Mouse (Mus musculus) heart, embryonic 16.5 days (tissue): ENCODE results near the gene Il23a. TPM values are rescaled to one million over a fixed set of nuclear protein-coding genes. Genes with fewer than 3 reads are reported as not detected.
A peak's percentile ranks its signal among the peaks of the same experiment; 100 is the strongest.

ENCODE experiments used
- ATAC-seq: fragments of 200-750 bp; cut with Nextera tagmentation; replicated peaks from 2 replicates; pipeline ENCODE4 v1.8.0; 2017; ENCODE audit warnings: moderate number of reproducible peaks; ENCODE audit not compliant: insufficient read depth, low FRiP score; ENCODE audit errors: extremely low read depth
- H3K27ac ChIP-seq: fragments of 300-500 bp; sonication (generic); 2 replicates; pipeline ENCODE4 v1.5.1; 2014; ENCODE audit warnings: mild to moderate bottlenecking, low read length, control low read depth, moderate library complexity
- H3K27me3 ChIP-seq: fragments of 300-500 bp; sonication (generic); 2 replicates; pipeline ENCODE4 v1.6.1; 2014; ENCODE audit warnings: low read length, mixed read lengths; ENCODE audit not compliant: control insufficient read depth, insufficient read depth
- H3K36me3 ChIP-seq: fragments of 300-500 bp; sonication (generic); 2 replicates; pipeline ENCODE4 v1.6.1; 2014; ENCODE audit not compliant: control insufficient read depth, insufficient read depth
- H3K4me1 ChIP-seq: fragments of 300-500 bp; sonication (generic); 2 replicates; pipeline ENCODE4 v1.6.1; 2014; ENCODE audit warnings: low read length, mixed read lengths; ENCODE audit not compliant: control insufficient read depth, insufficient read depth
- H3K4me2 ChIP-seq: fragments of 300-500 bp; sonication (generic); 2 replicates; pipeline ENCODE4 v1.6.1; 2014; ENCODE audit warnings: low read depth, mild to moderate bottlenecking, control low read depth, low read length
- H3K4me3 ChIP-seq: fragments of 300-500 bp; sonication (generic); 2 replicates; pipeline ENCODE4 v1.5.1; 2014; ENCODE audit warnings: mild to moderate bottlenecking, control low read depth, low read length
- H3K9ac ChIP-seq: fragments of 300-500 bp; sonication (generic); 2 replicates; pipeline ENCODE4 v1.6.1; 2014; ENCODE audit warnings: low read length, control low read depth
- H3K9me3 ChIP-seq: fragments of 300-500 bp; sonication (generic); replicated peaks from 2 replicates; pipeline ENCODE4 v1.6.1; 2016; ENCODE audit warnings: low read length; ENCODE audit not compliant: control insufficient read depth
- WGBS: fragments of 180-500 bp; shearing (Covaris S2); extraction: QIAGEN DNeasy Blood & Tissue Kit; methylation state at CpG from one replicate; pipeline ENCODE4 v1.1.7; 2014; 5-methylcytosine and 5-hydroxymethylcytosine counted together
- polyA plus RNA-seq: library from polyadenylated mRNA; unstranded; fragments of >200 nt; fragmentation: Nextera tagmentation; extraction: Ambion mirVana; gene quantifications from 2 replicates; pipeline ENCODE4 v1.2.1, GENCODE M21; 2015

Gene Il23a
- 4.3 and 6.0 TPM in 2 replicates for polyA plus RNA-seq

DNA sequence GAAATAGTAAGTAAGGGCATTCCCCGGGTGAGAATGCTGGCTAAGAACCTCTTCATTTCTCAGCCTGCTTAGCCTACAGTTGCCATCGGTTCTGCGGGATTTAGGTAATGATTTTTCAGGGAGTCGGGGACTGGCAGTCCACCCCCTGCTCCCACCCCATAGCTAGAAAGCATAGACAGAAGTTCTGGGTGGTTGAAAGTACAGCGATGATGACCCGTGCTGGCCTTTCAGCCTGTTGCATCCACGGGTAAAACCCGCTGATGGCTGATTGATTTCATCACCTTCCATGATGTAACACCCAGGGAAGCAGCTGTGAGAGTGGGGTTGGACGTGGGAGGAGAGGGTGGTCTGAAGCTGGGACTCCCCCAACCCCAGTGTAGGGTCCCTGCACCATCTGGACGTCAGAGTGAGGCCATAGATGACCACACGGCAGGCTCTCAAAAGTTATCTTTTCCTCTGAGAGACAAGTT is at the start of gene Il23a:
Gene Il23a (minus strand): TSS at position 51 of the 470 bp plus-strand sequence.
- Histone ChIP-seq H3K9me3 (no peaks in the 10 kb centered on the region), H3K4me1 (peaks cover 22% of the 10 kb centered on the region), H3K4me2 (peak within 1 kb of the TSS; percentile 41), H3K9ac (peak within 1 kb of the TSS; percentile 28), H3K36me3 (no peaks in the 10 kb centered on the region), H3K27ac (peak within 1 kb of the TSS; percentile 77), H3K4me3 (peak within 1 kb of the TSS; percentile 25), H3K27me3 (no peaks in the 10 kb centered on the region)
- ATAC-seq: no peak
- 73% methylated on average over 11 of the region's 11 CpGs for WGBS

DNA sequence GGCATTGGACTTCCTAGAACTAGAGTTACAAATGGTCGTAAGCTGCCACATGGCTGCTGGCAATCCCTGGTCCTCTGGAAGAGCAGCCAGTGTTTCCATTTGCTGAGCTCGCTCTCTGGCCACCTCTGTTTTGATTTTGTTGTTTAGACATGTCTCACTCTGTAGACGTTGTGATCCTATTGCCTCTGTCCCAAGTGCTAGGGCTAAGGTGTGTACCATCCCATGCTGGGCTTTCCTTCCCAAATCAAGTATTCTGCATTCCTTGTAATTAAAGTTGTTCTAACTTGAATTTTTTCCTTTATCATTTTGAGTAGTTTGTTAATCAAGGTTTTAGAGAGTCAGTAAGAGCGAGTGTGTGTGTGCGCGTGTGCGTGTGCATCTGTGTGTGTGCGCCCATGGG is 49.0 kb upstream of the Il23a start:
- H3K4me3 ChIP-seq: no peak overlapping the region
- no peaks in the 10 kb centered on the region for H3K27me3 ChIP-seq
- H3K9me3 ChIP-seq: no peaks in the 10 kb centered on the region
- ATAC-seq: no peak
- H3K27ac ChIP-seq: no peak overlapping the region
- H3K36me3 ChIP-seq: peaks cover 23% of the 10 kb centered on the region
- 88% methylated on average over 8 of the region's 8 CpGs for WGBS
- H3K9ac ChIP-seq: no peak overlapping the region
- H3K4me1 ChIP-seq: peaks cover 28% of the 10 kb centered on the region
- no peak overlapping the region for H3K4me2 ChIP-seq

DNA sequence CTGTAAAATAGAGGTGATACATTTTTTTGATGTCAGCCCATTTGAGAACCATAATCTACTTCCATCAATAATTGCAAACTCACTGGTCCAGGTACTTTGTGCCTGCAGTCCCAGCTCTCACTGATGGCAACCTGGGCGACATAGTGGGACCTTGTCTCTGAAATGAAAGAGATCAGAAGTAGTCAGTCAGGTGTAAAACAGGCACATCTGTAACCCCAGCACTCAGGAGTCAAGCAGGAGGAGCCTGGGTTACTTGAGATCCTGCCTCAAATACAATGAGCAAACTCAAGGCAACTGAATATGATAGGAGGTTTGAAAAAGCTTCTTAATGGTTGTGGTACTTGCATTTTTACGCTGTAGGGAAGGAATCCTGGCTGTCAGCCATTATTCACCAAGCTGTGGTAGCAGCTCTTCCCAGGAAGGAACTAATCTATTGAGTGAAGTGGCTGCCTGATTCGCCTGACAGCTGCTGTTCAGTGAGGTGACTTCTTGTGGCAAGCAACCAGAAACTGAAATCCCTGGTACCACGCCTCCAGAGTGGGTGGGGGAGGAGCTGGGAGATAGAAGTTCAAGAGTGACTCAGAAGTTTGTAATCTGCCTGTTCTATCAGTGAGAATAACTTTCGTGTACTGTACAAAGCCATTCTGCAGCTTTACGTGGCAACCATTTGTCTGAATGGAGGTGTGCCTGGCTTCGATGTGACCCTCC is 46.2 kb upstream of the Il23a start:
- Histone ChIP-seq H3K9me3 (no peaks in the 10 kb centered on the region), H3K4me3 (peak overlapping the region; percentile 23), H3K4me1 (peaks cover 44% of the 10 kb centered on the region), H3K36me3 (no peaks in the 10 kb centered on the region; the same call in 1 of the 2 replicates), H3K27ac (peak overlapping the region; percentile 81), H3K9ac (0 out of 2 replicates have a peak overlapping the region, but pooled peaks have one; percentile 21), H3K4me2 (peak overlapping the region; percentile 46), H3K27me3 (no peaks in the 10 kb centered on the region)
- 5% methylated on average over 7 of the region's 7 CpGs for WGBS
- ATAC-seq: peak; percentile 93

DNA sequence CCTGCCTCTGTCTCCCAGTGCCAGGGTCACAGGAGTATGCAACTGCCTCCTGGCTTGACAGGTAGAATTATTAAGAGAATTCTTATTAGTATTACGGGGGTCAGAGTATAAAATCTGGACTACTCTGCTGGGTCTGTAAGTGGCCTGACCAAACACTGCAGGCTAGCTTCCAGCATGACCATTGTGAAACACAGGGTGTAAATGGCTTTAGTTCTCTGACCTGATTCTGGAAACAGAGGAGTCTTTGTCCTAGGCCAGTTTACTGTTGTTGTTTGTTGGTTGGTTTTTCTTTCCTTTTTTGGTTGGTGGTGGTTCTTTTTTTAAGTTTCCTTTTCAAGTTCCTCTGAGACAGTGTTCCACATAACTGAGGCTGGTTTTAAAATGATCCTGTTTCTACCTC is 44.9 kb upstream of the Il23a start:
- H3K9me3 ChIP-seq: no peaks in the 10 kb centered on the region
- H3K27ac ChIP-seq: peak overlapping the region; percentile 45; the same call in 1 of the 2 replicates
- 82% methylated on average over 1 of the region's 1 CpGs for WGBS
- no peak overlapping the region for H3K4me2 ChIP-seq
- no peak overlapping the region for H3K4me3 ChIP-seq
- H3K9ac ChIP-seq: no peak overlapping the region
- no peaks in the 10 kb centered on the region for H3K36me3 ChIP-seq
- no peak for ATAC-seq
- peaks cover 56% of the 10 kb centered on the region for H3K4me1 ChIP-seq
- H3K27me3 ChIP-seq: no peaks in the 10 kb centered on the region

DNA sequence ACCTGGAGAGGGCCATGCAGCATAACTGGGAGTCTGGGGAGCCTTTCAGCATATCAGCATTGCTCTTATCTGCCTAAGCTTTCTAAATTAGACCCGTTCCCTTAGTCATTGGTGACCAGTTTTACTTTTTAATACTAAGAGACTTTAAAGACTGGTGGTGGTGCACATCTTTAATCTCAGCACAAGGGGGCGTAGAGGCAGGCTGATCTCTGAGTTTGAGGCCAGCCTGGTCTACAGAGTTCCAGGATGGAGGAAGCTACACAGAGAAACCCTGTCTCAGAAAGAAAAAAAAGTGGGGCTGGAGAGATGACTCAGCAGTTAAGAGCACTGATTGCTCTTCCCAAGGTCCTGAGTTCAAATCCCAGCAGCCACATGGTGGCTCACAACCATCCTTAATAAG is 41.7 kb upstream of the Il23a start:
- H3K4me3 ChIP-seq: no peak overlapping the region

DNA sequence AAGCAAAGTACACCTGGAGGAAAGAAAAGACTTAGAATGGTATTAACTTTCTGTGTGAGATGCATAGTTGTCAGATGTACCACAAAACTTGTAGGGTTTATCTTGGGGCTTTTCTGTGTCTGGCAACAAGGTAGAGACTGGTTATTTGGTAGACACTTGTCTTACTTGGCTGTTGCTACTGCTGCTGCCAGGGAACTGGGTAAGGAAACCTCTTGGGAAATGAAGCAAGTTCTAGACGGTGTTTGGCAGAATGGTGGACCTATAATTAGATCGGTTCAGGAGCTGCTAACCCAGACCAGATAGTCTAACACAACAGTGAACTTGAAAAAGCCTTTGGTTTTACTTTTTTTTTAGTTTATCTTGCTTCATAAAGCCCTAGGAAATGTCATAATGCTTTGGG is 40.4 kb upstream of the Il23a start:
- Histone ChIP-seq H3K9me3 (no peaks in the 10 kb centered on the region), H3K27me3 (no peaks in the 10 kb centered on the region), H3K4me2 (peak overlapping the region; percentile 86), H3K9ac (peak overlapping the region; percentile 98), H3K36me3 (no peaks in the 10 kb centered on the region), H3K27ac (peak overlapping the region; percentile 97), H3K4me1 (peaks cover 49% of the 10 kb centered on the region), H3K4me3 (peak overlapping the region; percentile 100)
- no peak for ATAC-seq
- WGBS: 23% methylated on average over 2 of the region's 2 CpGs

More for the DNA sequence above, 41.7 kb upstream of the Il23a start:
- no peaks in the 10 kb centered on the region for H3K9me3 ChIP-seq
- no peak overlapping the region for H3K9ac ChIP-seq
- 48% methylated on average over 2 of the region's 2 CpGs for WGBS
- no peaks in the 10 kb centered on the region for H3K27me3 ChIP-seq
- no peak for ATAC-seq
- H3K4me2 ChIP-seq: no peak overlapping the region
- no peak overlapping the region for H3K27ac ChIP-seq
- peaks cover 58% of the 10 kb centered on the region for H3K4me1 ChIP-seq
- H3K36me3 ChIP-seq: no peaks in the 10 kb centered on the region

DNA sequence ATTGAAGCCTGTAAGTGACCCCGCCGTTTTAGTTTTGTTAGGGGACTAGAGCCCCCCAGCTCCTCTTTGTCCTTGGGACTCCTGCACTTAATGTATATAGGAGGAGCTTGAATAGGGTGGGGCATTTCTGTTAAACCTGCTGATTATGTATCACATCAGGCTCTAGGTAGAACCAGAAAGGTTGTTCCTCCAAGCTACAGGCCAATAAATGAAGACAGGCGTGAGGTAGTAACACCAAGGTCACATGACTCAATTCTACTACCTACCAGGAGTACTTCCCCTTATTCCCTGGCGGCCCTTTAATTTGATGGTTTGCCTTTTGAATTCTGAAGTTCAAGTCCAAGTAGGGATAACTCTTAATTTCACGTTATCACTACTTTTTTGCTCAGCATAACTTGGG is 39.9 kb upstream of the Il23a start:
- H3K4me1 ChIP-seq: peaks cover 44% of the 10 kb centered on the region

DNA sequence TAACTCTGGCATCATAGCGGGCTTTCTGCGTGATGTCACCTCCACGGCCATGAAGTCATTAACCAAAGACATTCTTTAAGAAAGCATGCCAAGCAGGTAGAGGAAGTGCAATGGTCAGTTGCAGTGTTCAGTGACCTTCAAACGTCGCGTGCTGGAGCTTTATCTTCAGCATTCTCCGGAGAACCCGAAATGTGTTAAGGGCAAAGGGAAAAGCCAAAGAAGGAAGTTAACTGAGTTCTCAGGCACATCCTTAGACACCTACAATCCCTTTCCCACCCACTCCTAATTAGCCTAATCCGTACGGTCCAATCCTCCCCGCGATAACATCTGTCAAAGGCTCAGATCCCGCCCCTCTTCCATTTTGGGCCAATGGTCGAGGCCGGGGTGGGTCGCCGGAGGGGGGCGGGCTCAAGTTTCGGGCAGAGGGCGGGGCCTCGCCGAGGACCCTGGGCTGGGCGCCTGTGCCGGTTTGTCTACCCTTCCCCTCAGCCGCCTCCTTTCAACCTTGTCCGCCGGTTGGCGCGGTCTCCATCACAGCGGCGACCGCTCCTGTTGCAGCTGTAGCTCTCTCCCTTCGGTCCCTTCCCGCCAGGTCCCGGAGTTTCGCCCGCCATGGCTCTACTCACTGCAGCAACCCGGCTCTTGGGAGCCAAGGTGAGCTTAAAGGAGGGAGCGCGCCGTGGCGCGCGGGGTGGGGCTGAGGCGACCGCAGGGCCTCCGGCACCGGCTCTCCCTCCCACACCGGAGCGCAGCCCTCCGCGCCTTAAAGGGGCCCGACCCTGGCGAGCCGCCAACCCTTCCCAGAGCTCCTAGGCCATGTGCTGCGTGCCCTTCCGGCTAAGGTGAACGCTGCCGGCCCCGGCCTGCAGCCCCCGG is 39.0 kb upstream of the Il23a start, which contains the start of gene Cs:
Gene Cs (plus strand): TSS at position 429 of the 876 bp plus-strand sequence.
- WGBS: 1% methylated on average over 60 of the region's 61 CpGs
- Histone ChIP-seq H3K4me2 (peak within 1 kb of the TSS; percentile 86), H3K9me3 (no peaks in the 10 kb centered on the region), H3K4me3 (peak within 1 kb of the TSS; percentile 100), H3K9ac (peak within 1 kb of the TSS; percentile 98), H3K27me3 (no peaks in the 10 kb centered on the region), H3K36me3 (no peaks in the 10 kb centered on the region), H3K4me1 (peaks cover 40% of the 10 kb centered on the region), H3K27ac (peak within 1 kb of the TSS; percentile 97)
- peak; percentile 98 for ATAC-seq

More for the DNA sequence above, 39.9 kb upstream of the Il23a start:
- Histone ChIP-seq H3K4me3 (peak overlapping the region; percentile 100), H3K4me2 (peak overlapping the region; percentile 86), H3K27ac (peak overlapping the region; percentile 97), H3K27me3 (no peaks in the 10 kb centered on the region), H3K9ac (peak overlapping the region; percentile 98), H3K36me3 (no peaks in the 10 kb centered on the region), H3K9me3 (no peaks in the 10 kb centered on the region)
- no peak for ATAC-seq
- WGBS: 10% methylated on average over 5 of the region's 5 CpGs
